Mouse (Mus musculus) heart, adult 2 months (tissue): ENCODE data around the gene Sp4.

Source experiments
- CTCF ChIP-seq: fragments of 200-600 bp; IDR thresholded peaks from 2 replicates; pipeline ENCODE4 v1.8.1; 2022; ENCODE audit warnings: antibody characterized with exemption, mild to moderate bottlenecking, moderate library complexity
- POLR2A ChIP-seq: fragments of 200-500 bp; IDR thresholded peaks from 2 replicates; pipeline ENCODE4 v1.6.1; 2011; ENCODE audit warnings: mild to moderate bottlenecking, low read depth, low read length, control low read depth; ENCODE audit not compliant: insufficient read depth

GRCm38 (mm10) chr12:118187663-118188062 is 113.6 kb downstream of the Sp4 start:
- TF ChIP-seq CTCF = no peak
- no peak for TF ChIP-seq POLR2A
